Mouse (Mus musculus) embryonic facial prominence, embryonic 13.5 days (tissue): ENCODE results near the gene Apol6. TPM values are rescaled to one million over a fixed set of nuclear protein-coding genes. Genes with fewer than 3 reads are reported as not detected.
A peak's percentile ranks its signal among the peaks of the same experiment; 100 is the strongest.

Source experiments
- ATAC-seq: fragments of 200-750 bp; cut with Nextera tagmentation; 2 replicates; pipeline ENCODE4 v1.8.0; 2017; ENCODE audit warnings: low read depth; ENCODE audit not compliant: insufficient number of reproducible peaks, insufficient read depth, low FRiP score, low TSS enrichment
- H3K27ac ChIP-seq: fragments of 300-500 bp; sonication (generic); 2 replicates; pipeline ENCODE4 v1.5.1; 2015; ENCODE audit warnings: moderate library complexity, mild to moderate bottlenecking, inconsistent platforms
- H3K27me3 ChIP-seq: fragments of 300-500 bp; sonication (generic); 2 replicates; pipeline ENCODE4 v1.6.1; 2015; ENCODE audit warnings: mild to moderate bottlenecking, inconsistent platforms
- H3K36me3 ChIP-seq: fragments of 300-500 bp; sonication (generic); 2 replicates; pipeline ENCODE4 v1.6.1; 2015; ENCODE audit warnings: mild to moderate bottlenecking, inconsistent platforms
- H3K4me1 ChIP-seq: fragments of 300-500 bp; sonication (generic); 2 replicates; pipeline ENCODE4 v1.6.1; 2015; ENCODE audit warnings: inconsistent platforms
- H3K4me2 ChIP-seq: fragments of 300-500 bp; sonication (generic); 2 replicates; pipeline ENCODE4 v1.6.1; 2015; ENCODE audit warnings: moderate library complexity, mild to moderate bottlenecking, inconsistent platforms
- H3K4me3 ChIP-seq: fragments of 300-500 bp; sonication (generic); 2 replicates; pipeline ENCODE4 v1.5.1; 2015; ENCODE audit warnings: mild to moderate bottlenecking, inconsistent platforms
- H3K9ac ChIP-seq: fragments of 300-500 bp; sonication (generic); 2 replicates; pipeline ENCODE4 v1.6.1; 2015; ENCODE audit warnings: mild to moderate bottlenecking, inconsistent platforms
- H3K9me3 ChIP-seq: fragments of 300-500 bp; sonication (generic); 2 replicates; pipeline ENCODE4 v1.6.1; 2016; ENCODE audit warnings: inconsistent platforms
- WGBS: fragments of 180-500 bp; shearing (Covaris S2); methylation state at CpG from one replicate; pipeline ENCODE4 v1.1.7; 2015; ENCODE audit warnings: mixed read lengths; 5-methylcytosine and 5-hydroxymethylcytosine counted together
- polyA plus RNA-seq: library from polyadenylated mRNA; unstranded; fragments of >200 nt; fragmentation: Nextera tagmentation; extraction: Ambion mirVana; gene quantifications from 2 replicates; pipeline ENCODE4 v1.2.1, GENCODE M21; 2015

Gene Apol6
- polyA plus RNA-seq, 1 experiment from 2014 or later = 0.22 TPM

DNA sequence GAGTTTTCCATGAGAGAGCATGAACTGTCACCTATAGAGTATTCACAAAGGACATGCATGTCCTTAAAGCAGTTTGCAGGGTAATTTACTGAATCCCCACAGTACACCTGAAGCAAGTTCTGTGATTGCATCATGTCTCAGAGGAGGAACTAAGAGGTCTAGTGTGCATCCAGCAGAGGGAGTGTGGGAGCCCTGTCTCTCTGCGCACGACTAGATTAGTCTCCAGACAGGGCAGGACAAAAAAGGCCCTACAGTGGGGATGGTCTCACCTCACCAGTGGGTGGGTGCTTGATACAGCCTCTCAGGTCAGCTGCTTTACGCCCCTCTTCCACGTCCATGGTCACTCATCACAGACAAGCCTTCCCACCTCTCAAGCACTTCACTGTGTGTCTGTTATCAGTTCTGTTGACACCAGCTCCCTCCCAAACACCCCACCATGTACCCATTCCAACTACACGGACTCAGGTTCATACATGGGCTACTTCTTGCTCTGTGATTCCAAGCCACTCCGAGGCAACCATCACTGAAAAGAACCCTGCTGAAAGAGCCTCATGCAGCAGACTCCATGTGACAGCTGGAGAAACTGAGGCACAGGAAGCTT is 25.7 kb upstream of the Apol6 start:
- ATAC-seq = no peak
- peaks cover 35% of the 10 kb centered on the region for H3K4me1 ChIP-seq
- WGBS = 55% methylated on average over 6 of the region's 6 CpGs
- no peaks in the 10 kb centered on the region for H3K27me3 ChIP-seq
- no peaks in the 10 kb centered on the region for H3K36me3 ChIP-seq
- H3K27ac ChIP-seq = no peak overlapping the region
- H3K9me3 ChIP-seq = no peaks in the 10 kb centered on the region
- no peak overlapping the region for H3K4me2 ChIP-seq
- no peak overlapping the region for H3K9ac ChIP-seq
- H3K4me3 ChIP-seq = no peak overlapping the region

DNA sequence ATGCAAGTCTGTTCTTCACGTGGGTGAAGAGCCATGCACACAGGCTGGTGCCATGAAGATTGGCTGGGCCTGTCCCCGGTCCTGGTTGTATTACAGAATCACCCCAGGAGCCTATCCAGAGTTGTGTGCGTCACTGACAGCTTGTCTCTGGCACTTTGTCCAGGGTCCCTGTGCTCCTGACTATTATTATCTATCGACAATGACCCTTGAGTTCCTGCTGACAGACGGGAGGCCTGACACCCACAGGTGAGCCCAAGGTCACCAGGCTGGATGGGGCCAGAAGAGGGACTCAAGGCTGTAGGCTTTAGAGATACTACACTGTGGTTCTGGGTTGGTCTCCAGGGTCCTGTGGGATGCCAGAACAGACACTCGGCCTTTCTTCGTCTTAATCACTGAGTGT is 25.0 kb upstream of the Apol6 start:
- no peak overlapping the region for H3K4me2 ChIP-seq
- H3K4me3 ChIP-seq = no peak overlapping the region
- H3K4me1 ChIP-seq = peaks cover 28% of the 10 kb centered on the region
- no peaks in the 10 kb centered on the region for H3K9me3 ChIP-seq
- H3K9ac ChIP-seq = no peak overlapping the region
- 81% methylated on average over 7 of the region's 7 CpGs for WGBS
- H3K27ac ChIP-seq = no peak overlapping the region
- no peaks in the 10 kb centered on the region for H3K27me3 ChIP-seq
- no peak for ATAC-seq
- no peaks in the 10 kb centered on the region for H3K36me3 ChIP-seq

DNA sequence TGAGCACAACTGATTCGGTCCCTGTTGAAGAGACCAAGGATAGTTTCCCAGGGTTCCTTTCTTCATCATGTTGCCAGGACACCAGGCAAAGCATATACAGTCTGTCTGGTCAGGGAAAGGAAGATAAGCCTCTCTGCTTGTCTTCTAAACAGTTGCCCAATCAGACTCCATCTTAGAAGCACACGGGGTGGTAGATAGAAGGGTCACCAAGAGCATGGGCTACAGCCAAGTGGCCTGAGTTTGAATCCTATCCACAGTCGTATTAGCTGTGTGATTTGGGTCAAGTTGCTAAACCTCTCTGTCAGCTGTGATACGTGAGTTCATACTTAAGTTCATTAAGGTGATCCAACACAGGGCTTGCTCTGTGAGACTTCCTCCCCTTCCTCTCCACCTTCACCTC is 24.4 kb upstream of the Apol6 start:
- Histone ChIP-seq H3K9ac (no peak overlapping the region), H3K27ac (no peak overlapping the region), H3K4me3 (no peak overlapping the region), H3K36me3 (no peaks in the 10 kb centered on the region), H3K9me3 (no peaks in the 10 kb centered on the region), H3K27me3 (no peaks in the 10 kb centered on the region), H3K4me2 (no peak overlapping the region), H3K4me1 (peaks cover 22% of the 10 kb centered on the region)
- 81% methylated on average over 4 of the region's 4 CpGs for WGBS
- no peak for ATAC-seq

DNA sequence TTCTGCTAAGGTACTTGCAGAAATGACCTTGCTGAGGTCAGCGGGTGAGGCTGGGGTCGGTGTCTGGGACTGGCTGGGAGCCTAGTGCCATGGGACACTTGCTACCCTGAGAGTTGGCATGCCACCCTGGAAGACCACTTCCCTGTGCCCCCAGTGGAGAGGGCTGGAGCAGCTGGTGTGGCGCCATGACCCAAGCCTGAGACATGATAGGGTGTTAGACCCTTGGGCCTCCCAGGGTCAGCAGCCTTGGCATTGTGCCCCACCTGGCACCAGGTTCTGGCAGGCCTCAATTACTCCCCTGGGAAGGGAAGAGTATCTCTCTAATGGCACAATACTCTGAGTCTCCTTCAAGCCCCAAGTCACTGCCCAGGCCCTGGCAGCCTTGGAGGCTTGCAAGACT is 23.5 kb upstream of the Apol6 start:
- no peak overlapping the region for H3K4me2 ChIP-seq
- H3K4me1 ChIP-seq = peaks cover 21% of the 10 kb centered on the region
- no peak for ATAC-seq
- H3K36me3 ChIP-seq = no peaks in the 10 kb centered on the region
- peak overlapping the region; percentile 44; the same call in 1 of the 2 replicates for H3K27ac ChIP-seq
- H3K27me3 ChIP-seq = no peaks in the 10 kb centered on the region
- no peak overlapping the region for H3K4me3 ChIP-seq
- WGBS = 90% methylated on average over 3 of the region's 3 CpGs
- H3K9ac ChIP-seq = no peak overlapping the region
- no peaks in the 10 kb centered on the region for H3K9me3 ChIP-seq

DNA sequence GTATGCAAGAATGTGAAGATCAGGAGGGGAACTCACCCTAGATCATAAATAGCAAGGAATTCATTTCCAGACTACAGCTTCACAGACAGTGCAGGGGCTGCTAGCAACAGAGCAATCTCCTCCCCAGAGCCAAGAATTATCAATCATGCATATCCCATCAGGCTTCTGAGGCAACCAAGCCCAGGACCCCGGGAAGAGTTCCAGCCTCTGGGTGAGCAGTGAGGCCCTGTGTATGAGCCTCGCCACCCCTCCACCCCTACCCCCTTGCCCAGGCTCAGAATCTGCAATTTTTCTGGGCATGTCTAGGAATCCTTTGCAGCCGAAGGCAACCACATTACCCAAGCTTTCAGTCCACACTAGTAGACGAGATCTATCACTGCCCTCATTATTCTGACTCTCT is 22.7 kb upstream of the Apol6 start:
- peak; percentile 58; the same call in 1 of the 2 replicates for ATAC-seq
- Histone ChIP-seq H3K36me3 (no peaks in the 10 kb centered on the region), H3K4me2 (no peak overlapping the region), H3K27ac (peak overlapping the region; percentile 44), H3K9ac (no peak overlapping the region), H3K4me3 (no peak overlapping the region), H3K4me1 (peaks cover 21% of the 10 kb centered on the region), H3K27me3 (no peaks in the 10 kb centered on the region), H3K9me3 (no peaks in the 10 kb centered on the region)
- 49% methylated on average over 4 of the region's 4 CpGs for WGBS

DNA sequence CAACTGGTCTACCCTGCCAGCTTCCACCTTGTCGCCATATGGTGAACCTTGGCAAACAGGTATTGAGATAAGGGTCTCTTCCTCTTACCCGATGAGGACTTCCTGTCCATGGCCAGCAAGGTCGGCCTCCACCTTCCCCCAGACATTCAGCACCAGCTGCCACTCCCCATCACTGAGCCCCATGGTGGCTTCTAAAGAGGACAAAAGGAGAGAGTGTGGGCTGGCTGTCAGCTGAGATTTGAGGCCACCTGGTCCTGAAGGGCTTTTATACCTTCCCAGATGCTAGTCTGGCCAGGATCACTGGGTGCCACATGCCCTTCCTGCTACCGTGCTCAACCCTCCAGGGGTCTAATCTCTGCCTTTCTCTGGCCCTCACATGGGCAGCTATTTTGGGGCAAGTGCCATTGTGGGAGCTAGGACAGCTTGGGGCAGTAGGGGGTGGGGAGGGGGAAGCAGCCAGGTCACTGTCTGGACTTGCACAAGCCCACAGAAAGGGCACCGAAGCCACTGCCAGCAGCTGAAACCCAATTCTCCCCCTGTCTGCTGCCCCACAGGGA is 22.1 kb upstream of the Apol6 start:
- no peaks in the 10 kb centered on the region for H3K9me3 ChIP-seq
- 69% methylated on average over 5 of the region's 5 CpGs for WGBS
- H3K27ac ChIP-seq = peak overlapping the region; percentile 44
- no peak for ATAC-seq
- H3K4me3 ChIP-seq = no peak overlapping the region
- peaks cover 21% of the 10 kb centered on the region for H3K4me1 ChIP-seq
- no peak overlapping the region for H3K4me2 ChIP-seq
- H3K36me3 ChIP-seq = no peaks in the 10 kb centered on the region
- no peak overlapping the region for H3K9ac ChIP-seq
- no peaks in the 10 kb centered on the region for H3K27me3 ChIP-seq

DNA sequence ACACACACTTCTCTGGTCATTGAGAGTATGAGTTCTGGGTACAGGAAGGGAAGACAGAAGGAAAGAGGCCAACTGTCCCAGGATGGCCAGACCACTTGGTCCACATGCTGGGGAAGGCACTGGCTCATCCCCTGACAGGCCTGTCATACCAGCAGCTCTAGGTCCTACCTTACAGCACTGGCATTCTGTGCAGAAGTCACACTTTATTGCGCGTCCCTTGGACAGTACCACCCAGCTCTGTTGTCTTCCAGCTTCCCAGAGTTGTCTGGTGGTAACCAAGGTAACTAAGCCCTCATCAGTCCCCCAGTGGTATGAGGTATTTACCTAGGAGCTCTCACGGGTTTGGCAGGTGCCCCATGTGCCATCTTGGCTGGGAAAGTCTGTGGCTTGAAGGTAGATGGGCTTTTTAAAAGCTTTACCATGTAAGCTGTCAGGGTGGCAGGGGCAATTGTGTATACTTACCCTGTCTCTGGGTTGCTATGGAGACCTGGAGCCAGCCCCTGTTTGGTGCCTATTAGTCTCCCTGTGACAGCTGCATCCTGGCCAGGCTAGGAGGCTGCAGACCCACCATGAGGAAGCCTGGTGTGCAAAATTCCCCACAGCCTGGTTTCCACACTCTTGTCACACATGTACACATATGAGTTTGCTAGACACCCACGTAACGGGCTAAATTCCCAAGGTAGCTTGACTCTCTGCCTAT is 18.5 kb upstream of the Apol6 start:
- no peak for ATAC-seq
- Histone ChIP-seq H3K9ac (no peak overlapping the region), H3K36me3 (no peaks in the 10 kb centered on the region), H3K4me3 (no peak overlapping the region), H3K9me3 (no peaks in the 10 kb centered on the region), H3K4me2 (no peak overlapping the region), H3K27ac (no peak overlapping the region; the same call in 1 of the 2 replicates), H3K27me3 (no peaks in the 10 kb centered on the region), H3K4me1 (peaks cover 38% of the 10 kb centered on the region)
- 68% methylated on average over 5 of the region's 5 CpGs for WGBS

DNA sequence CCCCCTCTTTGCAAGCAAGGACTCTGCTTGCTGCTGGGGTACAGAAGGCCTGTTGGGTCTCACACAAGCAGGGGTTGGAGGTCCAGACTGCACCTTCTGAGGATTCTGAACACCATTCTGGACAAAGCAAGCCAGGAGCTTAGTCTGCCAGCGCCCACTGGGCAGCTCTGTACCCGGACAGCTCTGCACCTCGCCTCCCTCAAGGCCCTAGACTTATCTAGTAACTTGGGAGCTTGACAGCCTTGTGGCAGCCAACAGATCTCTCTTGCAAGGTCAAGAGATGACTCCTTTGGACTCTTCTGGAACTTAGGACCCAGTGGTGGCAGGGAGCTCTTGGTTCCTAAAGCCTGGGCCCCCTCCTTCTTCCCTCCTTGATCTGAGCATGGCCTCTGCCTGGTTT is 17.4 kb upstream of the Apol6 start:
- no peak overlapping the region for H3K9ac ChIP-seq
- no peak overlapping the region for H3K27ac ChIP-seq
- no peaks in the 10 kb centered on the region for H3K9me3 ChIP-seq
- peaks cover 27% of the 10 kb centered on the region for H3K4me1 ChIP-seq
- no peak overlapping the region for H3K4me2 ChIP-seq
- H3K4me3 ChIP-seq = no peak overlapping the region
- no peaks in the 10 kb centered on the region for H3K36me3 ChIP-seq
- no peaks in the 10 kb centered on the region for H3K27me3 ChIP-seq
- no peak for ATAC-seq
- WGBS = 95% methylated on average over 3 of the region's 3 CpGs

DNA sequence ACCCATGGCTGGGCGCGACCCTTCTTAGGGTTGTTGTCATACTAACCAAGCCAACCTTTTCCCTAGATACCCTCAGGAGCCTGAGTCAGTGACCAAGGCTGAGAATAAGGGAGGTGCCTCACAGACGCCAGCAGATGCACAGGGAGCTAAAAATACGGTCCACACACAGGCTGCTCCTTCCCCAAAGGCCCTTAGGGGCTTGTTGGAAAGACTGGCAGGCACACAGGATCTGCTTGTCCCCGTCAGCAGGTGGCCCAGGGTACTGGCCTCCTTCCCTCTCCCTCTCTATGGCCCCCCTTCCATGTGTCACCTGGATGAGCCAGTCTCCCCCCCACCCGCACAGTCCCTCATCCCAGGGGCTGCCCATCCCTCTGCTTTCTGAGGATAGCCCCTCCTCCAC is 16.9 kb upstream of the Apol6 start:
- no peak overlapping the region for H3K27ac ChIP-seq
- H3K4me3 ChIP-seq = no peak overlapping the region
- ATAC-seq = no peak

DNA sequence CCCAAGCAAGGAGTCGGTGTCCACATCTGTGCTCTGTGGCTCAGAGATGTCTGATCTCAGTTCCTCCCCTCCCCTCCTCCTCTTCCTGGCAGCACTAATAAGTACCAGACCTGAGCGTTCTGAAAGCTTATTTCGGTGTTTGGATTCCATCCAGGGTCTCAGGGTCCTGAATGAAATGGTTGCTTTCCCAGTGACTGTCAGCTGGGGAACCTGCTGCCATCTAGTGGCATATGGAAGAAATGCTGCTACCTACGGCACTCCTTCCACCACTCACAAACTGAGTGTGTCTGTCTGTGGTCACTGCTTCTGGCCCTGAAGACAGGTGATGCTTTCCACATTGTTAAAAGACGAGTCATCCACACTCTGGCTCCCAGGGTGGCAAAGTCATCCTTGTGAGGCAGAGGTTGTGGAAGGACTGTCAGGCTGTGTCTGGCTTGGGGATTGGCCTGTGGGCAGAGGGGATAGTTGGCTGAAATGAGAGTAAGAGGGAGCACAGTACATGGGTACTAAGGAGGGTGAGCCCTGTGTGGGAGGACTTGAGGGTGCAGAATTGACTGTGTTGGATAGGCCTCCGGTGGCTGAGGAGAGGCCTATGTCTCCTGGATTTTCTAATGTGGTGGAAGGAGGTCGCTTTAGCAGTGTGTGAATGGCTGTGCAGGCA is 15.1 kb upstream of the Apol6 start:
- H3K4me3 ChIP-seq = 0 out of 2 replicates have a peak overlapping the region, but pooled peaks have one; percentile 15
- no peaks in the 10 kb centered on the region for H3K9me3 ChIP-seq
- H3K27ac ChIP-seq = peak overlapping the region; percentile 88
- H3K27me3 ChIP-seq = no peaks in the 10 kb centered on the region
- no peaks in the 10 kb centered on the region for H3K36me3 ChIP-seq
- peak overlapping the region; percentile 42; the same call in 1 of the 2 replicates for H3K4me2 ChIP-seq
- peak; percentile 76; the same call in 1 of the 2 replicates for ATAC-seq
- peaks cover 17% of the 10 kb centered on the region for H3K4me1 ChIP-seq
- H3K9ac ChIP-seq = peak overlapping the region; percentile 6; the same call in 1 of the 2 replicates
- WGBS = 25% methylated on average over 7 of the region's 7 CpGs

More for the DNA sequence above, 16.9 kb upstream of the Apol6 start:
- Histone ChIP-seq H3K36me3 (no peaks in the 10 kb centered on the region), H3K4me2 (no peak overlapping the region), H3K4me1 (peaks cover 21% of the 10 kb centered on the region), H3K27me3 (no peaks in the 10 kb centered on the region), H3K9ac (no peak overlapping the region), H3K9me3 (no peaks in the 10 kb centered on the region)
- 63% methylated on average over 6 of the region's 6 CpGs for WGBS

DNA sequence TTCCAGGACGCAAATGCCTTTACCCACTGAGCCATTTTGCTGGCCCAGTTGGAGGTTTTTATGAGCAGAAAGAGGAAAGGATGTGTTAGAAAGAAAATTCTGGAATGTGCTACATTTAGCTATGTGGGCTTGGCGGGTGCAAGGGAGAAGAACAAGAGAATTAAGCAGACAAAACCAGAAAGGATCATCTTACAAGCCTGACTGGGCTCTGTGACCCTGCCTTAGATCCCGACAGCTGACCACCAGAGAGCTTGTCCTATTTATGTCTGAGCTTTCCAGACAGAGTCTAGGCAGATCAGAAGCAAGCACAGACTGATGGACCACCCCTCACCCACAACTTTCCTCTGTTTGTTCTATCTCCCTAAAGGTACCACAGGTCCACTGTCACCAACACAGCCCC is 13.3 kb upstream of the Apol6 start:
- no peaks in the 10 kb centered on the region for H3K36me3 ChIP-seq
- 48% methylated on average over 3 of the region's 3 CpGs for WGBS
- H3K4me1 ChIP-seq = peaks cover 24% of the 10 kb centered on the region
- no peak overlapping the region for H3K27ac ChIP-seq
- no peak overlapping the region for H3K4me3 ChIP-seq
- no peak for ATAC-seq
- H3K4me2 ChIP-seq = no peak overlapping the region
- no peaks in the 10 kb centered on the region for H3K9me3 ChIP-seq
- H3K27me3 ChIP-seq = no peaks in the 10 kb centered on the region
- H3K9ac ChIP-seq = no peak overlapping the region
